Mouse (Mus musculus) liver, postnatal 0 days (tissue): ENCODE measurements around the gene Mcidas.

Experiments
- CTCF ChIP-seq: sonication (generic); IDR thresholded peaks from 2 replicates; pipeline ENCODE4 v1.5.1; 2016; ENCODE audit warnings: antibody characterized with exemption, low read depth
- EP300 ChIP-seq: IDR thresholded peaks from 2 replicates; pipeline ENCODE4 v1.6.1; 2016; ENCODE audit warnings: antibody characterized with exemption, low read depth, mild to moderate bottlenecking

- no peak for TF ChIP-seq CTCF
- TF ChIP-seq EP300: no peak
These were observed at the start of gene Mcidas for GRCm38 (mm10) chr13:112993531-112994152.
